ENCODE assay signal across 8 mouse cellular contexts in the genomic region with DNA sequence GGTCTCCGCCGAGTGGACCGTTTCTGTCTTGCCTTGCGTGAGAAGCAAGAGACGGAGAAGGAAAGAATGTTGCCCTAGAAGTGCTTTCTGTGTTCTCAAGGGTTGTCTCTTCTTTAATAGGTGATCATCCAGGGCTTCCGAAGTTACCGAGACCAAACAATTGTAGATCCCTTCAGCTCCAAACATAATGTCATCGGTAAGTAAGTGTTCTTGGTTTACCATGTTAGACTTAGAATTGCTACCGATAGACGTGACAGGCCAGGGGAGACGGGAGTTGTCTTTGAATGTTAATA. TPM values are rescaled to one million over a fixed set of nuclear protein-coding genes. Genes with fewer than 3 reads are reported as not detected.
DNase-seq lines count a peak whose midpoint lies in the region; ATAC-seq and TF ChIP-seq lines count a peak whose summit lies in the region.

No protein-coding gene starts in this region.

- H3K4me2 ChIP-seq in kidney, embryonic 14.5 days (replicated peaks; ENCODE audit: low read depth, low read length) = peak overlapping the region; percentile 94
- peak overlapping the region; percentile 94 for H3K4me2 ChIP-seq in hindbrain, embryonic 12.5 days (replicated peaks)
- peak overlapping the region; percentile 91 for H3K4me2 ChIP-seq in midbrain, embryonic 13.5 days (replicated peaks)

- ATAC-seq in kidney, embryonic 14.5 days (ENCODE audit: low FRiP score, low TSS enrichment) = no peak
- no peak for ATAC-seq in hindbrain, embryonic 12.5 days (ENCODE audit: low FRiP score)
- no peak for ATAC-seq in midbrain, embryonic 13.5 days

- peak overlapping the region; percentile 96 for H3K9ac ChIP-seq in kidney, embryonic 14.5 days (ENCODE audit: low read depth, low read length)
- peak overlapping the region; percentile 98 for H3K9ac ChIP-seq in hindbrain, embryonic 12.5 days
- peak overlapping the region; percentile 85 for H3K9ac ChIP-seq in midbrain, embryonic 13.5 days (replicated peaks)

- no peak for TF ChIP-seq POLR2A in bone marrow, adult 2 months (IDR thresholded peaks at IDR 0.05; ENCODE audit: borderline replicate concordance, control insufficient read depth, low read depth, low read length)

- DNase-seq in kidney, postnatal 25 days = no peak
- DNase-seq in spleen, postnatal 14 days (ENCODE audit: low spot score in 2 of 2) = no peak
- DNase-seq in cerebellum, postnatal 4 days (ENCODE audit: low spot score in 2 of 2) = no peak
- no peak for DNase-seq in left cerebral cortex, adult 9 months (ENCODE audit: low spot score in 2 of 2)

- peaks cover 20% of the 10 kb centered on the region; the same call in 1 of the 2 replicates for H3K36me3 ChIP-seq in kidney, embryonic 14.5 days (ENCODE audit: control insufficient read depth, insufficient read depth, low read length)
- H3K36me3 ChIP-seq in hindbrain, embryonic 12.5 days = peaks cover 15% of the 10 kb centered on the region; the same call in 1 of the 2 replicates
- peaks cover 9% of the 10 kb centered on the region for H3K36me3 ChIP-seq in midbrain, embryonic 13.5 days

- WGBS in kidney, embryonic 14.5 days = 10% methylated on average over 11 of the region's 11 CpGs
- WGBS in bone marrow, adult 2 months = 7% methylated on average over 11 of the region's 11 CpGs
- WGBS in hindbrain, embryonic 12.5 days = 13% methylated on average over 11 of the region's 11 CpGs
- 11% methylated on average over 11 of the region's 11 CpGs for WGBS in midbrain, embryonic 13.5 days

- no peaks in the 10 kb centered on the region for H3K9me3 ChIP-seq in kidney, embryonic 14.5 days (ENCODE audit: control insufficient read depth, low read length)
- H3K9me3 ChIP-seq in hindbrain, embryonic 12.5 days (replicated peaks) = no peaks in the 10 kb centered on the region
- no peaks in the 10 kb centered on the region for H3K9me3 ChIP-seq in midbrain, embryonic 13.5 days

- no peak for TF ChIP-seq CTCF in bone marrow, adult 2 months (IDR thresholded peaks at IDR 0.05; ENCODE audit: control insufficient read depth, insufficient read depth, low read length)

- peaks cover 12% of the 10 kb centered on the region; the same call in 1 of the 2 replicates for H3K4me1 ChIP-seq in kidney, embryonic 14.5 days (ENCODE audit: control insufficient read depth, insufficient read depth, low read length)
- H3K4me1 ChIP-seq in bone marrow, adult 2 months (ENCODE audit: control insufficient read depth, insufficient read depth, low read length) = no peaks in the 10 kb centered on the region; the same call in none of the 2 replicates
- H3K4me1 ChIP-seq in hindbrain, embryonic 12.5 days = peaks cover 16% of the 10 kb centered on the region
- peaks cover 23% of the 10 kb centered on the region for H3K4me1 ChIP-seq in midbrain, embryonic 13.5 days (replicated peaks)

- no peaks in the 10 kb centered on the region for H3K27me3 ChIP-seq in kidney, embryonic 14.5 days (ENCODE audit: control insufficient read depth, insufficient read depth, low read length)
- no peaks in the 10 kb centered on the region for H3K27me3 ChIP-seq in hindbrain, embryonic 12.5 days
- H3K27me3 ChIP-seq in midbrain, embryonic 13.5 days = no peaks in the 10 kb centered on the region

- no peak overlapping the region for H3K27ac ChIP-seq in kidney, embryonic 14.5 days (ENCODE audit: low read depth, low read length)
- H3K27ac ChIP-seq in bone marrow, adult 2 months (ENCODE audit: control insufficient read depth, insufficient read depth, low read depth, low read length, poor library complexity) = no peak overlapping the region
- H3K27ac ChIP-seq in hindbrain, embryonic 12.5 days = no peak overlapping the region
- H3K27ac ChIP-seq in midbrain, embryonic 13.5 days = peak overlapping the region; percentile 98

- H3K4me3 ChIP-seq in kidney, embryonic 14.5 days (ENCODE audit: low read length) = peak overlapping the region; percentile 99
- H3K4me3 ChIP-seq in bone marrow, adult 2 months (replicated peaks; ENCODE audit: control insufficient read depth, low read depth, low read length) = peak overlapping the region; percentile 98
- peak overlapping the region; percentile 98 for H3K4me3 ChIP-seq in hindbrain, embryonic 12.5 days
- peak overlapping the region; percentile 95 for H3K4me3 ChIP-seq in midbrain, embryonic 13.5 days (replicated peaks)

RNA-seq across cellular contexts. Expression of gene Smc3, which starts 1.1 kb away (rescaled TPM):
- 80.2 and 83.5 TPM in 2 replicates for polyA plus RNA-seq in kidney, embryonic 14.5 days (2014; fragmentation: Nextera tagmentation; extraction: Ambion mirVana)
- polyA plus RNA-seq in bone marrow, adult 2 months (2011; ENCODE audit: insufficient read depth, insufficient read length, low replicate concordance, missing spikeins) = 41.5 and 52.3 TPM in 2 replicates
- 78.1 and 82.3 TPM in 2 replicates for polyA plus RNA-seq in hindbrain, embryonic 12.5 days (2016; fragmentation: Nextera tagmentation; extraction: Ambion mirVana)
- 76.0 and 80.0 TPM in 2 replicates for polyA plus RNA-seq in midbrain, embryonic 13.5 days (2015; fragmentation: Nextera tagmentation; extraction: Ambion mirVana)

RNA-seq across cellular contexts. Expression of gene Nutf2-ps1, which starts 12.4 kb away (rescaled TPM):
- 431 and 486 TPM in 2 replicates for polyA plus RNA-seq in kidney, embryonic 14.5 days (2014; fragmentation: Nextera tagmentation; extraction: Ambion mirVana)
- polyA plus RNA-seq in bone marrow, adult 2 months (2011; ENCODE audit: insufficient read depth, insufficient read length, low replicate concordance, missing spikeins) = 19.2 and 23.5 TPM in 2 replicates
- polyA plus RNA-seq in hindbrain, embryonic 12.5 days (2016; fragmentation: Nextera tagmentation; extraction: Ambion mirVana) = 327 and 336 TPM in 2 replicates
- polyA plus RNA-seq in midbrain, embryonic 13.5 days (2015; fragmentation: Nextera tagmentation; extraction: Ambion mirVana) = 316 and 335 TPM in 2 replicates

Comparison
In these comparisons a context has a peak if more than half of its experiments do, and no peak if none do; other contexts are left out.
1. RNA of gene Nutf2-ps1, which starts 12.4 kb away (polyA plus RNA-seq): 431 to 486 TPM in kidney, embryonic 14.5 days, 327 to 336 TPM in hindbrain, embryonic 12.5 days and 316 to 335 TPM in midbrain, embryonic 13.5 days; 19.2 to 23.5 TPM in bone marrow, adult 2 months; every median in the first group is over 10 times any median in the second.
2. Peak in every context shown above with its lines, with median percentiles within 50 percentile points of each other: H3K4me2 ChIP-seq, H3K4me3 ChIP-seq and H3K9ac ChIP-seq.